In the genomic region with DNA sequence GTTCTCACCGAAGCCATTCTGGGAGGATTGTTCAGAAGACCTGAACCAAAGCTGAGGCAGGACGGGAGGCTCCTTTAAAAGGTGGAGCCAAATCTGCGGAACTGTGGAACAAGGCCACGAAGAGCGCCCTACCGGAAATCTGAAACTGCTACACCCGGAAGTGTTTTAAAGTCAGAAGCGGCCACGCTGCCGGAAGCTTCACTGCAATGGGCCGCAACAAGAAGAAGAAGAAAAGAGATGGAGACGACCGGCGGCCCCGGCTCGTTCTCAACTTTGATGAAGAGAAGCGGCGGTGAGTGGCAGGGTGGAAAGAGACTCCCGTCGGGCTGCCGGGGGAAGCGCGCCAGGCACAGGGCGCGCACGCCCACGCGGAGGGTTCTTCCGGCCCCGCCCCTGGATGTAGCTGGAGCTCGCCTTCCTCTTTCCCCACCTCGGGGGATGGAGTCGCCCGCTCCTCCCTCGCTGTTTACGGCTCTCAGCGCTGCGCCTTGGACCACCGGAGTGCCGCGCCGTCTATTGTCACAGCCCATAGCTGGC, we compare ENCODE assay signal across 8 mouse cellular contexts. TPM values are rescaled to one million over a fixed set of nuclear protein-coding genes. Genes with fewer than 3 reads are reported as not detected.
DNase-seq lines count a peak whose midpoint lies in the region; ATAC-seq lines count a peak whose summit lies in the region.

A gene (plus strand): TSS at position 150 of the 537 bp plus-strand sequence.

- H3K4me3 ChIP-seq in heart, embryonic 13.5 days: peak within 1 kb of the TSS; percentile 69
- H3K4me3 ChIP-seq in liver, embryonic 13.5 days (replicated peaks): peak within 1 kb of the TSS; percentile 80
- peak within 1 kb of the TSS; percentile 79 for H3K4me3 ChIP-seq in stomach, embryonic 16.5 days (replicated peaks; ENCODE audit: low read length)

- H3K9ac ChIP-seq in heart, embryonic 13.5 days: peak within 1 kb of the TSS; percentile 87
- H3K9ac ChIP-seq in liver, embryonic 13.5 days: peak within 1 kb of the TSS; percentile 83
- H3K9ac ChIP-seq in stomach, embryonic 16.5 days (ENCODE audit: low read length): peak within 1 kb of the TSS; percentile 81

- peak; percentile 94 for DNase-seq in CD4-positive, CD25-positive, alpha-beta regulatory T cell, adult 2 months (ENCODE audit: low read depth, low spot score)
- DNase-seq in brain, embryonic 18.5 days (ENCODE audit: low read depth, low spot score): peak; percentile 83
- DNase-seq in kidney, postnatal 10 days: peak; percentile 88
- DNase-seq in liver, embryonic 13.5 days: peak; percentile 76
- DNase-seq in neural tube, embryonic 10.5 days (ENCODE audit: extremely low spot score, low spot score): peak; percentile 92

- H3K4me1 ChIP-seq in heart, embryonic 13.5 days: peaks cover 27% of the 10 kb centered on the region
- H3K4me1 ChIP-seq in liver, embryonic 13.5 days (replicated peaks): peaks cover 70% of the 10 kb centered on the region
- H3K4me1 ChIP-seq in stomach, embryonic 16.5 days (ENCODE audit: control insufficient read depth, insufficient read depth, low read length): peaks cover 10% of the 10 kb centered on the region; the same call in 1 of the 2 replicates

- peak within 1 kb of the TSS; percentile 83 for H3K4me2 ChIP-seq in heart, embryonic 13.5 days
- H3K4me2 ChIP-seq in liver, embryonic 13.5 days: peak within 1 kb of the TSS; percentile 89
- H3K4me2 ChIP-seq in stomach, embryonic 16.5 days (ENCODE audit: low read depth, low read length): peak within 1 kb of the TSS; percentile 80

- whole genome bisulfite sequencing in heart, embryonic 13.5 days: under 1% methylated on average over 42 of the region's 42 CpGs
- under 1% methylated on average over 42 of the region's 42 CpGs for WGBS in liver, embryonic 13.5 days (ENCODE audit: insufficient replicate concordance)
- WGBS in stomach, embryonic 16.5 days: under 1% methylated on average over 42 of the region's 42 CpGs

- peak; percentile 92 for ATAC-seq in erythroid progenitor cell, adult 5-6 weeks (replicated peaks; ENCODE audit: low FRiP score, poor library complexity, severe bottlenecking)
- ATAC-seq in heart, embryonic 13.5 days (ENCODE audit: extremely low read depth, insufficient number of reproducible peaks, low FRiP score, low TSS enrichment): peak; percentile 74; the same call in 1 of the 2 replicates
- ATAC-seq in liver, embryonic 13.5 days (ENCODE audit: low read depth): peak; percentile 79
- ATAC-seq in stomach, embryonic 16.5 days (ENCODE audit: insufficient read depth, low FRiP score): peak; percentile 80

- peak within 1 kb of the TSS; percentile 79 for H3K27ac ChIP-seq in heart, embryonic 13.5 days (replicated peaks)
- H3K27ac ChIP-seq in liver, embryonic 13.5 days: peak within 1 kb of the TSS; percentile 83
- peak within 1 kb of the TSS; percentile 85 for H3K27ac ChIP-seq in stomach, embryonic 16.5 days (ENCODE audit: low read length)

- H3K36me3 ChIP-seq in heart, embryonic 13.5 days: peaks cover 43% of the 10 kb centered on the region
- peaks cover 38% of the 10 kb centered on the region for H3K36me3 ChIP-seq in liver, embryonic 13.5 days
- H3K36me3 ChIP-seq in stomach, embryonic 16.5 days (ENCODE audit: control insufficient read depth, insufficient read depth, low read length): 0 out of 2 replicates have a peak, but pooled peaks cover 1% of the 10 kb centered on the region

- no peaks in the 10 kb centered on the region for H3K27me3 ChIP-seq in heart, embryonic 13.5 days (replicated peaks)
- H3K27me3 ChIP-seq in liver, embryonic 13.5 days: no peaks in the 10 kb centered on the region
- H3K27me3 ChIP-seq in stomach, embryonic 16.5 days (ENCODE audit: control insufficient read depth, insufficient read depth, low read length): no peaks in the 10 kb centered on the region

- H3K9me3 ChIP-seq in heart, embryonic 13.5 days: no peaks in the 10 kb centered on the region
- no peaks in the 10 kb centered on the region for H3K9me3 ChIP-seq in liver, embryonic 13.5 days (replicated peaks)
- no peaks in the 10 kb centered on the region for H3K9me3 ChIP-seq in stomach, embryonic 16.5 days (replicated peaks; ENCODE audit: control insufficient read depth, low read length)

RNA-seq across cellular contexts. Expression of the gene that starts here (rescaled TPM):
- total RNA-seq in erythroid progenitor cell, adult 5-6 weeks (2015; ENCODE audit: low replicate concordance): 12.6 and 22.6 TPM in 2 replicates
- 6.8 and 11.2 TPM in 2 replicates for total RNA-seq in erythroid progenitor cell, adult 5-6 weeks (2017; ENCODE audit: low replicate concordance)
- polyA plus RNA-seq in heart, embryonic 13.5 days (2015; fragmentation: Nextera tagmentation; extraction: Ambion mirVana): 37.3 and 42.9 TPM in 2 replicates
- polyA plus RNA-seq in liver, embryonic 13.5 days (2015; fragmentation: Nextera tagmentation; extraction: Ambion mirVana): 45.6 and 48.9 TPM in 2 replicates
- polyA plus RNA-seq in stomach, embryonic 16.5 days (2015; fragmentation: Nextera tagmentation; extraction: Ambion mirVana): 45.6 and 46.9 TPM in 2 replicates

Comparison
In these comparisons a context has a peak if more than half of its experiments do, and no peak if none do; other contexts are left out.
1. Peak in every context shown above with its lines: DNase-seq, ATAC-seq, H3K4me3 ChIP-seq and H3K27ac ChIP-seq.